Mouse (Mus musculus) erythroblast, embryonic 14.5 days (primary cell): Measurements from ENCODE around the gene Hbq1b. TPM values are rescaled to one million over a fixed set of nuclear protein-coding genes. Genes with fewer than 3 reads are reported as not detected.
A peak's percentile ranks its signal among the peaks of the same experiment; 100 is the strongest.
"Not testable (repeated sequence)": the region's sequence is repeated elsewhere in the genome, so short reads cannot be mapped to it uniquely, and the experiment has no call there.

ENCODE experiments used
- H3K27me3 ChIP-seq: 2 replicates; pipeline ENCODE4 v1.6.1; 2012; ENCODE audit warnings: inconsistent platforms; ENCODE audit not compliant: control insufficient read depth
- H3K36me3 ChIP-seq: 2 replicates; pipeline ENCODE4 v1.6.1; 2012; ENCODE audit warnings: mild to moderate bottlenecking, inconsistent platforms; ENCODE audit not compliant: control insufficient read depth
- H3K4me1 ChIP-seq: 2 replicates; pipeline ENCODE4 v1.6.1; 2012; ENCODE audit warnings: inconsistent platforms; ENCODE audit not compliant: control insufficient read depth
- H3K4me3 ChIP-seq: replicated peaks from 2 replicates; pipeline ENCODE3; 2012; ENCODE audit warnings: moderate library complexity, mild to moderate bottlenecking, inconsistent platforms
- H3K9me3 ChIP-seq: 2 replicates; pipeline ENCODE4 v1.6.1; 2012; ENCODE audit warnings: low read length, inconsistent platforms, mixed read lengths; ENCODE audit not compliant: control insufficient read depth
- GATA1 ChIP-seq: IDR thresholded peaks from 2 replicates; pipeline ENCODE4 v1.6.1; 2012; ENCODE audit warnings: low read length, inconsistent platforms, mixed read lengths
- TAL1 ChIP-seq: IDR thresholded peaks from 3 replicates; pipeline ENCODE4 v1.6.1; 2012; ENCODE audit warnings: low read length, inconsistent platforms, mixed read lengths
- polyA plus RNA-seq: library from polyadenylated mRNA; stranded (reverse); fragments of >175 nt; gene quantifications from 2 replicates; pipeline ENCODE4 v1.2.3, GENCODE M21; 2012

Hbq1b gene
- polyA plus RNA-seq, 1 experiment, result 7.5 TPM

- Histone ChIP-seq H3K36me3 (peaks cover 56% of the 10 kb centered on the region), H3K27me3 (peaks cover 14% of the 10 kb centered on the region), H3K4me3 (peak overlapping the region; percentile 65), H3K9me3 (no peaks in the 10 kb centered on the region), H3K4me1 (peaks cover 51% of the 10 kb centered on the region)
- no peak for TF ChIP-seq GATA1
- TF ChIP-seq TAL1, result no peak
These were observed 11.2 kb downstream of the Hbq1b start for GRCm38 (mm10) chr11:32297866-32298531.

GRCm38 (mm10) chr11:32298532-32298918, 11.8 kb downstream of the Hbq1b start:
- Histone ChIP-seq H3K9me3 (no peaks in the 10 kb centered on the region), H3K4me1 (peaks cover 52% of the 10 kb centered on the region), H3K36me3 (peaks cover 59% of the 10 kb centered on the region), H3K27me3 (peaks cover 16% of the 10 kb centered on the region), H3K4me3 (peak overlapping the region; percentile 65)
- TF ChIP-seq GATA1 (peak; percentile 36), TAL1 (no peak)

GRCm38 (mm10) chr11:32299865-32300264, 13.1 kb downstream of the Hbq1b start, which contains the start of gene Hbq1a:
Hbq1a (plus strand) TSS chr11:32300069.
- Histone ChIP-seq H3K4me1 (peaks cover 47% of the 10 kb centered on the region), H3K27me3 (peaks cover 16% of the 10 kb centered on the region), H3K4me3 (peak within 1 kb of the TSS; percentile 67), H3K36me3 (peaks cover 59% of the 10 kb centered on the region)
- H3K9me3 ChIP-seq, result not testable (repeated sequence)

- Histone ChIP-seq H3K27me3 (peaks cover 16% of the 10 kb centered on the region), H3K9me3 (no peaks in the 10 kb centered on the region), H3K4me1 (peaks cover 42% of the 10 kb centered on the region), H3K36me3 (peaks cover 59% of the 10 kb centered on the region), H3K4me3 (peak overlapping the region; percentile 67)
- TF ChIP-seq TAL1 (no peak), GATA1 (no peak)
These were observed 13.8 kb downstream of the Hbq1b start for GRCm38 (mm10) chr11:32300279-32301267.

GRCm38 (mm10) chr11:32301506-32301905, 14.7 kb downstream of the Hbq1b start:
- H3K36me3 ChIP-seq, result peaks cover 66% of the 10 kb centered on the region
- peaks cover 20% of the 10 kb centered on the region for H3K27me3 ChIP-seq
- H3K4me3 ChIP-seq, result peak overlapping the region; percentile 67
- TF ChIP-seq GATA1 (no peak), TAL1 (no peak)
- peaks cover 46% of the 10 kb centered on the region for H3K4me1 ChIP-seq
- no peaks in the 10 kb centered on the region for H3K9me3 ChIP-seq

GRCm38 (mm10) chr11:32302824-32303419, 16.2 kb downstream of the Hbq1b start:
- H3K36me3 ChIP-seq, result peaks cover 63% of the 10 kb centered on the region
- no peaks in the 10 kb centered on the region for H3K9me3 ChIP-seq
- H3K27me3 ChIP-seq, result peaks cover 24% of the 10 kb centered on the region
- H3K4me3 ChIP-seq, result peak overlapping the region; percentile 12
- TF ChIP-seq TAL1 (no peak), GATA1 (no peak)
- peaks cover 56% of the 10 kb centered on the region for H3K4me1 ChIP-seq

GRCm38 (mm10) chr11:32303455-32303854, 16.7 kb downstream of the Hbq1b start:
- Histone ChIP-seq H3K36me3 (peaks cover 58% of the 10 kb centered on the region), H3K27me3 (peaks cover 26% of the 10 kb centered on the region), H3K4me1 (peaks cover 56% of the 10 kb centered on the region), H3K4me3 (peak overlapping the region; percentile 25), H3K9me3 (no peaks in the 10 kb centered on the region; the same call in 1 of the 2 replicates)
- no peak for TF ChIP-seq TAL1
- no peak for TF ChIP-seq GATA1

GRCm38 (mm10) chr11:32307006-32307405, 20.2 kb downstream of the Hbq1b start:
- Histone ChIP-seq H3K27me3 (peaks cover 35% of the 10 kb centered on the region), H3K36me3 (peaks cover 41% of the 10 kb centered on the region), H3K4me1 (peaks cover 35% of the 10 kb centered on the region), H3K4me3 (peak overlapping the region; percentile 11), H3K9me3 (no peaks in the 10 kb centered on the region; the same call in 1 of the 2 replicates)
- no peak for TF ChIP-seq GATA1
- no peak for TF ChIP-seq TAL1

GRCm38 (mm10) chr11:32309446-32309845, 22.7 kb downstream of the Hbq1b start:
- H3K27me3 ChIP-seq, result peaks cover 30% of the 10 kb centered on the region
- H3K36me3 ChIP-seq, result peaks cover 16% of the 10 kb centered on the region
- no peak for TF ChIP-seq TAL1
- no peak for TF ChIP-seq GATA1
- no peak overlapping the region for H3K4me3 ChIP-seq
- no peaks in the 10 kb centered on the region; the same call in 1 of the 2 replicates for H3K9me3 ChIP-seq
- H3K4me1 ChIP-seq, result peaks cover 16% of the 10 kb centered on the region
